Mouse (Mus musculus) heart, postnatal 25 days (tissue): ENCODE results near the gene Dnah8. TPM values are rescaled to one million over a fixed set of nuclear protein-coding genes. Genes with fewer than 3 reads are reported as not detected.
A peak's percentile ranks its signal among the peaks of the same experiment; 100 is the strongest.

Source experiments
- DNase-seq: peaks from one replicate; pipeline ENCODE4 v3.0.0; 2022; ENCODE audit warnings: low spot score
- intact Hi-C: fragments of 180-260 bp; cut with DNase I; formaldehyde crosslinking; loops from one replicate; pipeline ENCODE4 v1.15.1; 2025
- total RNA-seq, 2 experiments: library from RNA; stranded (reverse); gene quantifications; 2 replicates each; pipeline ENCODE4 v1.2.3; 2021

The Dnah8 gene
- total RNA-seq, 2 experiments from 2014 or later: 0.50 to 1.2 TPM

GRCm38 (mm10) chr17:30804955-30805354 lies 180.8 kb downstream of the Dnah8 start:
- no peak for DNase-seq
- intact Hi-C loops: no loop called here

- no peak for DNase-seq
- intact Hi-C loops: no loop called here
These were observed 181.4 kb downstream of the Dnah8 start for GRCm38 (mm10) chr17:30805511-30806059.

GRCm38 (mm10) chr17:30808866-30809660 lies 184.9 kb downstream of the Dnah8 start:
- DNase-seq: no peak
- intact Hi-C loops: no loop called here

- intact Hi-C loops: loop anchor here (10.0 kb wide), 1 partner anchor 225 kb away; no protein-coding TSS in a partner anchor
- DNase-seq: no peak
These were observed 185.9 kb downstream of the Dnah8 start for GRCm38 (mm10) chr17:30809926-30810660.

- intact Hi-C loops: loop anchor here (5.0 to 10.0 kb wide), 2 partner anchors 234 to 366 kb away; no protein-coding TSS in a partner anchor
- no peak for DNase-seq
These were observed 194.4 kb downstream of the Dnah8 start for GRCm38 (mm10) chr17:30818543-30818942.

GRCm38 (mm10) chr17:30819134-30819533 lies 195.0 kb downstream of the Dnah8 start:
- DNase-seq: no peak

GRCm38 (mm10) chr17:30821115-30821514 lies 197.0 kb downstream of the Dnah8 start:
- DNase-seq: peak; percentile 46
- intact Hi-C loops: no loop called here

More at GRCm38 (mm10) chr17:30819134-30819533, 195.0 kb downstream of the Dnah8 start:
- intact Hi-C loops: loop anchor here (5.0 to 10.0 kb wide), 2 partner anchors 234 to 367 kb away; no protein-coding TSS in a partner anchor

- intact Hi-C loops: no loop called here
- no peak for DNase-seq
These were observed 200.3 kb downstream of the Dnah8 start for GRCm38 (mm10) chr17:30824473-30824872.

GRCm38 (mm10) chr17:30825731-30826304 lies 201.7 kb downstream of the Dnah8 start:
- intact Hi-C loops: no loop called here
- no peak for DNase-seq

GRCm38 (mm10) chr17:30831170-30831569 lies 207.0 kb downstream of the Dnah8 start:
- DNase-seq: no peak
- intact Hi-C loops: no loop called here

- intact Hi-C loops: no loop called here
- no peak for DNase-seq
These were observed 211.3 kb downstream of the Dnah8 start for GRCm38 (mm10) chr17:30835419-30835818.

- DNase-seq: no peak
- intact Hi-C loops: no loop called here
These were observed 212.9 kb downstream of the Dnah8 start for GRCm38 (mm10) chr17:30837031-30837430.

- no peak for DNase-seq
- intact Hi-C loops: loop anchor here (5.0 kb wide), 2 partner anchors 107 to 388 kb away; no protein-coding TSS in a partner anchor
These were observed 215.9 kb downstream of the Dnah8 start for GRCm38 (mm10) chr17:30840046-30840445.

GRCm38 (mm10) chr17:30842312-30842711 lies 218.2 kb downstream of the Dnah8 start:
- intact Hi-C loops: loop anchor here (5.0 kb wide), 2 partner anchors 105 to 390 kb away; no protein-coding TSS in a partner anchor
- DNase-seq: no peak

GRCm38 (mm10) chr17:30844321-30844791 lies 220.2 kb downstream of the Dnah8 start:
- intact Hi-C loops: loop anchor here (5.0 kb wide), 2 partner anchors 103 to 392 kb away; no protein-coding TSS in a partner anchor
- DNase-seq: no peak

GRCm38 (mm10) chr17:30847498-30847897 lies 223.3 kb downstream of the Dnah8 start:
- no peak for DNase-seq
- intact Hi-C loops: no loop called here

GRCm38 (mm10) chr17:30848086-30848485 lies 223.9 kb downstream of the Dnah8 start:
- DNase-seq: no peak
- intact Hi-C loops: no loop called here

- intact Hi-C loops: no loop called here
- DNase-seq: no peak
These were observed 224.7 kb downstream of the Dnah8 start for GRCm38 (mm10) chr17:30848804-30849203.

GRCm38 (mm10) chr17:30849813-30850212 lies 225.7 kb downstream of the Dnah8 start:
- intact Hi-C loops: no loop called here
- DNase-seq: no peak

GRCm38 (mm10) chr17:30852345-30852744 lies 228.2 kb downstream of the Dnah8 start:
- no peak for DNase-seq
- intact Hi-C loops: no loop called here
